Mouse (Mus musculus): Measurements from ENCODE around the gene Hmgb2. TPM values are rescaled to one million over a fixed set of nuclear protein-coding genes. Genes with fewer than 3 reads are reported as not detected.

The Hmgb2 gene
- 628 and 641 TPM in 2 replicates for polyA plus RNA-seq (2014; fragmentation: Nextera tagmentation; extraction: Ambion mirVana)

DNA sequence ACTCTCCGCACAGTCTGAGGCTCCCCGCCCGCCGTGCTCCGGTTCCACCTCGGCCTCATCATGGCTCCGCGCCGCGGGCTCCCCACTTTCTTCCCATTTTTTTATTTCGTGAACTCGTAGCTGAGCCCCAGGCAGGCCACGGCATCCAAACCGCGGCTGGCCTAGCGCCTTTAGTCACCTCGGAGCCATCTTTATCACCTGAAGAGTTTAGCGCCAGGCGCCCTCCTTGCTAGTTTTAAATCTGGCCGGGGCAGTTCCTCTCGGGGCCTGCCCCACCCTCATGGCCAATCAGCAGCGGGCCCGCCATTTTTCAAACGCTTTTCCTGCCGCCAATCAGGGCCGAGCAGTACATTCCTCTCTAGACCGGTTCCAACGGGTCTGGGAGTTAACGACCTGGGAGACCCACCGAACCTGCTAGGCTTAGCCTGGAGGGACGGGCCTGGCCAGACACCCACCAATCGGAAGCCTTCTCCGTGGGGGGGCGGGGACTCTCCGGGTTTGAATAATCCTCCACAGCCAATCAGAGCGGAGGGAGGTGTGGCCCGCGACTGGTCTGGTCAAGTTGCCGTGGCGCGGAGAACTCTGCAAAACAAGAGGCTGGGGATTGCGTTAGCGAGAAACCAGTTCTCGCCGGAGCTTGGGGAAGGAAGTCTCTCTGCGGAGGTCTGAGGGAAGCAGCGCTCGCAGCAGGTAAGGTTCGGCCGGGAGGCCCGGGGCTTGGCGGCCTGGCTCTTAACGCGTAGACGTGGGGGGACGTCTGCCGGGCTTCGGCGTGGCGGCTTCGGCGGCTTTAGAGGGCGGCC, at the start of gene Hmgb2:
Hmgb2 (plus strand) TSS at position 592 of the 803 bp plus-strand sequence.
- peak within 1 kb of the TSS; percentile 100 for H3K9ac ChIP-seq (ENCODE audit: low read length)
- ATAC-seq (ENCODE audit: low FRiP score): peak; percentile 99
- H3K4me3 ChIP-seq (ENCODE audit: low read depth, low read length): peak within 1 kb of the TSS; percentile 90
- H3K4me2 ChIP-seq: peak within 1 kb of the TSS; percentile 89
- no peaks in the 10 kb centered on the region for H3K9me3 ChIP-seq (ENCODE audit: control insufficient read depth, low read length)
- under 1% methylated on average over 63 of the region's 63 CpGs for WGBS
- DNase-seq (ENCODE audit: low spot score, missing footprints): peak; percentile 99
- peaks cover 9% of the 10 kb centered on the region for H3K4me1 ChIP-seq (ENCODE audit: control insufficient read depth, insufficient read depth, low read length)
- H3K36me3 ChIP-seq (ENCODE audit: control insufficient read depth, insufficient read depth, low read length): peaks cover 3% of the 10 kb centered on the region; the same call in 1 of the 2 replicates
- H3K27ac ChIP-seq (ENCODE audit: low read depth, low read length): peak within 1 kb of the TSS; percentile 100
- no peaks in the 10 kb centered on the region for H3K27me3 ChIP-seq (ENCODE audit: control insufficient read depth, insufficient read depth, low read length)

DNA sequence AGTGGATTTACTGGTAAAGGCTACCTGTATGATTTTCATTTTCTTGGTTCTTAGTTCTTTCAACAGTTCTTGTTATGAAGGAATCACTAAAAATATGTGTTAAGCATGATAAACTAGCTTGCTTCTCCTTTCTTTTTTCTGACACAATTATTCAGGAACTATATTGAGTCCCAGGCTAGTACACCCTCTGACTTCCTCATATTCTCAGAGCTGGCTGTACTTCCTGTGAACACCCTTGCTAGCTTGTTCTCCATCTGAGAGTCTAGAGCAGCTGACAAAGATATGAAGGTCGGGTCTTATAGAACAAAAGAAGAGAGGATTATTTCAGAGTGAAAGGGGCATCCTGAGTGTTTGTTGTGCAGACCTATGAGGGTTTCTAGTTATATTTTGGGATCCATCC, 48.9 kb upstream of the Hmgb2 start:
- Histone ChIP-seq H3K9ac (ENCODE audit: low read length) (no peak overlapping the region), H3K4me3 (ENCODE audit: low read depth, low read length) (no peak overlapping the region), H3K27me3 (ENCODE audit: control insufficient read depth, insufficient read depth, low read length) (no peaks in the 10 kb centered on the region), H3K4me2 (no peak overlapping the region), H3K9me3 (ENCODE audit: control insufficient read depth, low read length) (no peaks in the 10 kb centered on the region), H3K4me1 (ENCODE audit: control insufficient read depth, insufficient read depth, low read length) (no peaks in the 10 kb centered on the region), H3K36me3 (ENCODE audit: control insufficient read depth, insufficient read depth, low read length) (no peaks in the 10 kb centered on the region), H3K27ac (ENCODE audit: low read depth, low read length) (no peak overlapping the region)
- ATAC-seq (ENCODE audit: low FRiP score) (no peak), DNase-seq (ENCODE audit: low spot score, missing footprints) (peak; percentile 53)
- WGBS: 46% methylated on average over 1 of the region's 1 CpGs

DNA sequence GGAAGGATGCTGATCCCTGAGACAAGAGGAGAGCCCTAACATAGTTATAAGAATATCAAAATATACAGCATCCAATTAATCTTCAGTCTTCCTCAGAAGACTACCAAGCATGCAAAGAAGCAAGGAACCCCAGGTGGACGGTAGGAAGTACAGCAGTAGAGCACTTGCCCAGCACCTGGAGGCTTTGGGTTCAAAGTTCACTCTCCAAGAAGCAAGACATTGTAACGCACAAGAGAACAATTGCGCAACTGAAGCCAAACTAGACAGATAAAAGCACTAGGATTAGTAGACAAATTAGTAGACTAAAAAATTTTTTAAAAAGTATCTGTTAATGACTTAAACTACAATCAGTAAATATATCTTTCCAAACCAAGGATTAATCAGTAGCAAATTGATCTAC, 48.0 kb upstream of the Hmgb2 start:
- Histone ChIP-seq H3K4me1 (ENCODE audit: control insufficient read depth, insufficient read depth, low read length) (no peaks in the 10 kb centered on the region), H3K9me3 (ENCODE audit: control insufficient read depth, low read length) (no peaks in the 10 kb centered on the region), H3K36me3 (ENCODE audit: control insufficient read depth, insufficient read depth, low read length) (no peaks in the 10 kb centered on the region), H3K9ac (ENCODE audit: low read length) (no peak overlapping the region), H3K27ac (ENCODE audit: low read depth, low read length) (no peak overlapping the region), H3K4me2 (no peak overlapping the region), H3K4me3 (ENCODE audit: low read depth, low read length) (no peak overlapping the region), H3K27me3 (ENCODE audit: control insufficient read depth, insufficient read depth, low read length) (no peaks in the 10 kb centered on the region)
- ATAC-seq (ENCODE audit: low FRiP score): no peak
- 94% methylated on average over 3 of the region's 3 CpGs for WGBS
- no peak for DNase-seq (ENCODE audit: low spot score, missing footprints)

DNA sequence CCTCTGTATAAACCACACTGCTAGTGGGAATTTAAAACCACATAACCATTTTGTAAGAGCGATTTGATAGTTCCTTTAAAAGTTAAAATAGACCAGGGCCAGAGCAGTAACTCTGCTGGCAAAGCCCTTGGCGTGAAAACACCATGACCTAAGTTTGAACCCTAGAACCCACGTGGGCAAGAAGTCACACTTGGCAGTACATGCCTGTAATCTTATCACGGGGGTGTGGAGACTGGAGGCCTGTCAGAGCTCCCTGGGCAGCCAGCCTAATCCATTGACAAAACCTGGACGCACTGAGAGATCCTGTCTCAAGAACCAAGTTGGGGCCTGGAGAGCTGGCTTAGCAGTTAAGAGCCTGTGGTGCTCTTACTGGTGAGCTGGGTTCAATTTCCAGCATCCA, 43.1 kb upstream of the Hmgb2 start:
- no peak overlapping the region for H3K9ac ChIP-seq (ENCODE audit: low read length)
- no peak overlapping the region for H3K4me3 ChIP-seq (ENCODE audit: low read depth, low read length)
- DNase-seq (ENCODE audit: low spot score, missing footprints) (no peak), ATAC-seq (ENCODE audit: low FRiP score) (no peak)
- 54% methylated on average over 5 of the region's 5 CpGs for WGBS
- no peaks in the 10 kb centered on the region for H3K27me3 ChIP-seq (ENCODE audit: control insufficient read depth, insufficient read depth, low read length)
- no peaks in the 10 kb centered on the region for H3K4me1 ChIP-seq (ENCODE audit: control insufficient read depth, insufficient read depth, low read length)
- H3K27ac ChIP-seq (ENCODE audit: low read depth, low read length): no peak overlapping the region
- no peaks in the 10 kb centered on the region for H3K36me3 ChIP-seq (ENCODE audit: control insufficient read depth, insufficient read depth, low read length)
- H3K4me2 ChIP-seq: no peak overlapping the region
- no peaks in the 10 kb centered on the region for H3K9me3 ChIP-seq (ENCODE audit: control insufficient read depth, low read length)

DNA sequence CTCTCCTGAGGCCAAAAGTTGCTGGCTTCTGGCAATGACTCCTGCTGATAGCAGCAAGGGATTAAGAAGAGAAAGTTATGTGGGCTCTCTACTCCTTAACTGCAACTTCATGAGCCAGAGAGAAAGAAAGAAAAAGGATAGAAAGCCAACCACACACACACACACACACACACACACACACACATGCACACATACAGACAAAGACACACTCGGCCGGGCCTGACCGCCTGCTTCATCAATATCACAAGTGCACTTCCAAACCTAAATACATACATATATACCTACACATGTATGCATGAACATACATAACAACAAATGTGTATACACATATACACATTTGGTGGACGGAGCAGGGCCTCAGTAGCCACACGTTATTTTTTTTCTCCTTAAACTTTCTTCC, 40.8 kb upstream of the Hmgb2 start:
- ATAC-seq (ENCODE audit: low FRiP score): no peak
- Histone ChIP-seq H3K4me2 (no peak overlapping the region), H3K27me3 (ENCODE audit: control insufficient read depth, insufficient read depth, low read length) (no peaks in the 10 kb centered on the region), H3K27ac (ENCODE audit: low read depth, low read length) (no peak overlapping the region), H3K4me3 (ENCODE audit: low read depth, low read length) (no peak overlapping the region), H3K9me3 (ENCODE audit: control insufficient read depth, low read length) (no peaks in the 10 kb centered on the region), H3K36me3 (ENCODE audit: control insufficient read depth, insufficient read depth, low read length) (no peaks in the 10 kb centered on the region), H3K4me1 (ENCODE audit: control insufficient read depth, insufficient read depth, low read length) (no peaks in the 10 kb centered on the region), H3K9ac (ENCODE audit: low read length) (no peak overlapping the region)
- DNase-seq (ENCODE audit: low spot score, missing footprints): peak; percentile 62
- WGBS: 93% methylated on average over 5 of the region's 5 CpGs

DNA sequence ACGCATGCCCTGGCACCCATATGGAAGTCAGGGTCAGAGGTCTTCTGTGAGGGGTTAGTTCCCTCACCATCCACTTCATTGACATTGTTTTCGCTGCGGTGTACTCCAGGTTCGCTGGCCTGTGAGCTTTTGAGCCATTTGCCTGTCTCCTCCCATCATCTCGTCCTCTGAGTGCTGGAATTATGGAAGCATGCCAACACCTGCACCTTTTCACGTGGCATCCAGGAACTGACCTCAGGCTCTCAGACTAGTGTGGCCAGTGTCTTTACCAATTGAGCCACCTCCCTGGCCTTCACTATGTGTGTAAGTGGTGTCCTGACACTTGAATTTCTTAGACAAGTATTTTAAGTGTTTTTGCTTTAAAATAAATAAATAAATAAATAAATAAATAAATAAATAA, 38.0 kb upstream of the Hmgb2 start:
- Histone ChIP-seq H3K9me3 (ENCODE audit: control insufficient read depth, low read length) (no peaks in the 10 kb centered on the region), H3K27me3 (ENCODE audit: control insufficient read depth, insufficient read depth, low read length) (no peaks in the 10 kb centered on the region), H3K4me1 (ENCODE audit: control insufficient read depth, insufficient read depth, low read length) (no peaks in the 10 kb centered on the region), H3K4me2 (no peak overlapping the region), H3K9ac (ENCODE audit: low read length) (no peak overlapping the region), H3K4me3 (ENCODE audit: low read depth, low read length) (no peak overlapping the region), H3K36me3 (ENCODE audit: control insufficient read depth, insufficient read depth, low read length) (no peaks in the 10 kb centered on the region), H3K27ac (ENCODE audit: low read depth, low read length) (no peak overlapping the region)
- no peak for ATAC-seq (ENCODE audit: low FRiP score)
- 86% methylated on average over 6 of the region's 6 CpGs for WGBS
- no peak for DNase-seq (ENCODE audit: low spot score, missing footprints)

DNA sequence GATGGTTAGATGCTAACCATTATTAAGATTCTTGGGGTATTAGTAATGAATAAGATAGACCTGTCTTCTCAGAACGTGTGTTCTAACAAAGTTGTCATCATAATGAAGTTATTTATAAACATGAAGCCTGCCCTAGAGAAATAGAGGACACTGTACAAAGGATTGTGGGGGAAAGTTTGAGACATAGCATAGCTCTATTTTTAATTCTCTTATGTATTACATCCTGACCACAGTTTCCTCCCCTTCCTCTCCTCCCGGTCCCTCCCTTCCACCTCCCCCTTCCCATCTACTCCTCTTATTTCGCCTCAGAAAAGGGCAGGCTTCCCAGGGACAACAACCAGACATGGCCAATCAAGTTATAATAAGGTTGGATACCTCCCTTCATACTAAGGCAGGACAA, 33.3 kb upstream of the Hmgb2 start:
- Histone ChIP-seq H3K27me3 (ENCODE audit: control insufficient read depth, insufficient read depth, low read length) (no peaks in the 10 kb centered on the region), H3K4me2 (no peak overlapping the region), H3K4me1 (ENCODE audit: control insufficient read depth, insufficient read depth, low read length) (no peaks in the 10 kb centered on the region), H3K9me3 (ENCODE audit: control insufficient read depth, low read length) (no peaks in the 10 kb centered on the region), H3K9ac (ENCODE audit: low read length) (no peak overlapping the region), H3K27ac (ENCODE audit: low read depth, low read length) (no peak overlapping the region), H3K36me3 (ENCODE audit: control insufficient read depth, insufficient read depth, low read length) (peaks cover 6% of the 10 kb centered on the region; the same call in 1 of the 2 replicates), H3K4me3 (ENCODE audit: low read depth, low read length) (no peak overlapping the region)
- DNase-seq (ENCODE audit: low spot score, missing footprints) (peak; percentile 10), ATAC-seq (ENCODE audit: low FRiP score) (no peak)
- WGBS: 81% methylated on average over 3 of the region's 3 CpGs

DNA sequence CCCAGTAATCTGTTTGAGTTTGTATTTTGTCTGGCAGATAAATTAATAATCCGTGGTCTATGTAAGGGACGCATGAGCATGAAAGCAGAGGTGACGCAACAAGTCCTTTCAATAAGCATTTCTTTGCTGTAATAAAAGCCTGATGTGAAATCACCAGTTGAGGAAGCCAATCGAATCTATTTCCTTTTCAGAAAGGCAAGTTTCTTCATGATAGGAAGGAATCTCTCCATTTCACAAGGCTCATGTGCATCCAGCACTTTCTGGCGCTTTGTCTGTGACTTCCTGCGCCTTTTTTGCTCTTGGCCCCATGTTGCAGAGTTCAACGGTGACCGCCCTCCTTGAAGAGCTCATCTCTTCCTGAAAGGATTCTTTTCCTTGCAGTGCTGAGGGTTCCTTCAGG, 32.0 kb upstream of the Hmgb2 start:
- no peak for ATAC-seq (ENCODE audit: low FRiP score)
- Histone ChIP-seq H3K9me3 (ENCODE audit: control insufficient read depth, low read length) (no peaks in the 10 kb centered on the region), H3K36me3 (ENCODE audit: control insufficient read depth, insufficient read depth, low read length) (peaks cover 6% of the 10 kb centered on the region; the same call in 1 of the 2 replicates)

DNA sequence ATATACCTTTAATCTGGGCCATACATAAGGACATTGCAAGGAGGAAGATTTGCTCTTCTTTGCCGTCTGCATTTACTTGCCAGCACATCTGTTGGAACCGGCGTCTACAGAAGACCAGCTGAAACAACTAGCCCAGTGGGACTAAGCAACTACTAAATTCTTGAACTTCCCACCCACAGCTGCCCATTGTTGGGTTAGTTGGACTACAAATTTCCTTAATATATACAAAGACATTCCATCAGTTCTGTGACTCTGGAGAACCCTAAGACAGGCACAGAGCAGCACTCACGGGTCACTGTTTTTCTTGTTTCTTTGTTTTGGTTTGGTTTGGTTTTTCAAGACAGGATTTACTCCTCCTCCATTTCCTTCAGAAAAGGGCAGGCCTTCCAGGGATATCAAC, 31.1 kb upstream of the Hmgb2 start:
- H3K36me3 ChIP-seq (ENCODE audit: control insufficient read depth, insufficient read depth, low read length): peaks cover 6% of the 10 kb centered on the region; the same call in 1 of the 2 replicates
- H3K27me3 ChIP-seq (ENCODE audit: control insufficient read depth, insufficient read depth, low read length): no peaks in the 10 kb centered on the region
- no peaks in the 10 kb centered on the region for H3K9me3 ChIP-seq (ENCODE audit: control insufficient read depth, low read length)
- H3K27ac ChIP-seq (ENCODE audit: low read depth, low read length): no peak overlapping the region
- ATAC-seq (ENCODE audit: low FRiP score): no peak
- WGBS: 87% methylated on average over 4 of the region's 4 CpGs
- H3K9ac ChIP-seq (ENCODE audit: low read length): no peak overlapping the region
- peaks cover 5% of the 10 kb centered on the region for H3K4me1 ChIP-seq (ENCODE audit: control insufficient read depth, insufficient read depth, low read length)
- peak; percentile 75 for DNase-seq (ENCODE audit: low spot score, missing footprints)
- no peak overlapping the region for H3K4me3 ChIP-seq (ENCODE audit: low read depth, low read length)
- no peak overlapping the region for H3K4me2 ChIP-seq

More for the DNA sequence above, 32.0 kb upstream of the Hmgb2 start:
- peak; percentile 26 for DNase-seq (ENCODE audit: low spot score, missing footprints)
- Histone ChIP-seq H3K4me1 (ENCODE audit: control insufficient read depth, insufficient read depth, low read length) (no peaks in the 10 kb centered on the region), H3K27ac (ENCODE audit: low read depth, low read length) (no peak overlapping the region), H3K4me3 (ENCODE audit: low read depth, low read length) (no peak overlapping the region), H3K27me3 (ENCODE audit: control insufficient read depth, insufficient read depth, low read length) (no peaks in the 10 kb centered on the region), H3K9ac (ENCODE audit: low read length) (no peak overlapping the region), H3K4me2 (no peak overlapping the region)
- 94% methylated on average over 8 of the region's 8 CpGs for WGBS

All from midbrain, embryonic 11.5 days (tissue).